26 mouse cellular contexts compared by ENCODE assay signal in genomic region chr9:121293187-121293586, GRCm38 (mm10).
"Had no signal": no experiment of that assay in that cellular context is flagged by ENCODE, and none has a peak within 500 bp of the region (broad histone marks: within the 10 kb centered on the region; RNA-seq: fewer than 3 reads in every experiment).

No protein-coding gene starts in this region.

- DNase-seq: gastrocnemius, adult 2 months; gastrocnemius, postnatal 14 days; gastrocnemius, postnatal 36 days; heart, adult 18-20 months; heart, postnatal 14 days; heart, postnatal 36 days; kidney, adult 11 months; kidney, adult 2 months; kidney, adult 9 months; kidney, postnatal 14 days; kidney, postnatal 36 days; layer of hippocampus, adult 9-11 months; layer of hippocampus, postnatal 36 days; left cerebral cortex, postnatal 4 days had no signal

- H3K36me3 ChIP-seq: heart, embryonic 10.5 days; heart, embryonic 13.5 days; heart, embryonic 15.5 days; hindbrain, embryonic 13.5 days; hindbrain, embryonic 15.5 days; kidney, embryonic 15.5 days; limb, embryonic 13.5 days; limb, embryonic 15.5 days; liver, embryonic 12.5 days had no signal

- H3K9ac ChIP-seq: heart, embryonic 13.5 days; heart, embryonic 15.5 days; hindbrain, embryonic 13.5 days; hindbrain, embryonic 15.5 days; kidney, embryonic 15.5 days; limb, embryonic 13.5 days; limb, embryonic 15.5 days; liver, embryonic 12.5 days had no signal

- H3K4me3 ChIP-seq: gastrocnemius, adult 2 months; heart, embryonic 10.5 days; heart, embryonic 13.5 days; heart, embryonic 15.5 days; hindbrain, embryonic 13.5 days; hindbrain, embryonic 15.5 days; kidney, embryonic 15.5 days; limb, embryonic 13.5 days; limb, embryonic 15.5 days; liver, embryonic 12.5 days had no signal

- H3K4me2 ChIP-seq: heart, embryonic 13.5 days; heart, embryonic 15.5 days; hindbrain, embryonic 13.5 days; hindbrain, embryonic 15.5 days; kidney, embryonic 15.5 days; limb, embryonic 13.5 days; limb, embryonic 15.5 days; liver, embryonic 12.5 days had no signal

- H3K27me3 ChIP-seq: hindbrain, embryonic 13.5 days; hindbrain, embryonic 15.5 days had no signal

- ATAC-seq: hindbrain, postnatal 0 days; intestine, embryonic 16.5 days; liver, embryonic 12.5 days had no signal

- H3K27ac ChIP-seq: gastrocnemius, adult 2 months; heart, embryonic 10.5 days; heart, embryonic 13.5 days; heart, embryonic 15.5 days; hindbrain, embryonic 13.5 days; hindbrain, embryonic 15.5 days; hindbrain, postnatal 0 days; kidney, embryonic 15.5 days; kidney, postnatal 0 days; limb, embryonic 13.5 days; limb, embryonic 15.5 days; liver, embryonic 12.5 days had no signal

- H3K9me3 ChIP-seq: heart, embryonic 15.5 days; hindbrain, embryonic 15.5 days; kidney, embryonic 15.5 days; limb, embryonic 15.5 days had no signal
